Mouse (Mus musculus) left cerebral cortex, postnatal 14 days (tissue): ENCODE results near the gene Mybpc2. TPM values are rescaled to one million over a fixed set of nuclear protein-coding genes. Genes with fewer than 3 reads are reported as not detected.

Experiments
- DNase-seq, 2 experiments: peaks; one replicate each; pipeline ENCODE4 v3.0.0; 2021 to 2022; ENCODE audit warnings: low spot score in 2 of 2, mixed read lengths in 1 of 2
- intact Hi-C: fragments of 180-260 bp; cut with DNase I; formaldehyde crosslinking; loops from one replicate; pipeline ENCODE4 v1.15.1; 2025
- long read RNA-seq, 2 experiments: library from polyadenylated mRNA; stranded (forward); transcript quantifications; one replicate each; pipeline ENCODE4 v2.0.0; 2021
- total RNA-seq, 2 experiments: library from RNA; stranded (reverse); gene quantifications; 2 replicates each; pipeline ENCODE4 v1.2.3; 2021

The Mybpc2 gene
- total RNA-seq, result under 1 TPM in 1 of 2 experiments, not detected in 1; 0.30 TPM
- long read RNA-seq, experiment 1, result 0 reads
- long read RNA-seq, experiment 2, result 0 reads

DNA sequence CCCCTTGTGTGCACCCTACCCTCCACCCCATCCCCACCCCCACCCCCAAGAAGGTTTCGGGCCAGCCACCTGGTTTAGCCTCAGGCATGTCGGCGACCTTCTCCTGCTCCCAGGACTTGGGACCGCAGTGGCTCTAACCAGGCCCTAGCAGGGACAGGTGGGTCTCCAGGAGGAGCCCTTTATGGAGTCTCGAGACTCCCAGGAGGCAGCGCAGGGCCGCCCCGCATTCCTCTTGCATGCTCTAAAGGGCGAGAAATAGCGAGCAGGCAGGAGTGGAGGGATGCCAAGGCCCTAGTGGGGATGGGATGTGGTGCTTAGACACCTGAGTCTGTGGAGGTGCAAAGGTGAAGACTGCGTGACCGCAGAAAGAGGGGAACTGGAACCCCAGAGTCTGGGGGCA lies at the start of gene Mybpc2:
Mybpc2 (minus strand) TSS at position 155 of the 400 bp plus-strand sequence.
- intact Hi-C loops, result loop anchor here (5.0 kb wide), 2 partner anchors 33 to 128 kb away; no protein-coding TSS in a partner anchor
- no peak for DNase-seq

DNA sequence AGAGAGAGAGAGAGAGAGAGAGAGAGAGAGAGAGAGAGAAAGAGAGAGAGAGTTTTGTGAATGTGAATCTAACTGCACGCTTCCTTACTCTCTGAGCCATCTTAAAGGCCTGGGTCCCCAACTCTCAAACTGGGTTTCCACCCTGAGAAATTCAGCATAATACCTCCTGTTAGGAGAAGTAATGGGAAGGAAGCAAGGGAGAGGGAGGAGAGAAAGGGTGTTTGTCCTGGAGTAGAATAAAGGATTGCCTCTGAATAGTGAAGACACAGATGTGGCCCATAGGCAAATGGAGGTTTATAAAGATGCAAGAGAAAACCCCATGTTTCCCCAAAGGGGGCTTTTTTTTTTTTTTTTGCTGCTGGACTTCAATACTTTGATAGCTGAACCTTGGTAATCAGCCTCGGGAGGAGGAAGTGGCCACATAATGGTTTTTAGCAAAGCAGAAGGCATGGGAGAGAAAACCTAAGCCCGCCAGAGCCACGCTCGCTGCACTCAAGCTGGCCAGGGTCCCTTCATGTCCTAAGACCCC lies 48.6 kb upstream of the Mybpc2 start:
- intact Hi-C loops, result no loop called here
- no peak for DNase-seq

DNA sequence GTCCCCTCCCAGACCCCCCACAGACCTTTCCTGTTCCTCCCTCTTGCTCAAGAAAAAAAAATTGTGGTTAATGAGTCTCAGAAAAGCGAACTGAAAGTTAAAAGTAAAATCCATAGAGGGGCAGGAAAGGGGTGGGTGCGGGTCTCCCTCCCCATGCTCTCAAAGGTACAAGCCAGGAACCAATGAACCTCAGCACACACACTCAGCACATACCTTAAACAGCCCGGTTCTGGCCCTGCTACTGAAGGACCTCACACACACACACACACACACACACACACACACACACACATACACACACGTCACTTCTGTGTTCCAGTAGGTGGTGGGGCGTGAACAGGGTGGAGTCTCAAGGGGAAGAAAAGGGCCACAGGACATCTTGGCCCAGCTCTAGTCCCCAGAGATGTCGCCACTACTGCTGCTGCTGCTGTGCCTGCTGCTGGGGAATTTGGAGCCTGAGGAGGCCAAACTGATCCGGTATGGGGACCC lies 47.8 kb upstream of the Mybpc2 start, which contains the start of gene Napsa:
Napsa (plus strand) TSS at position 168 of the 489 bp plus-strand sequence.
- intact Hi-C loops, result no loop called here
- DNase-seq, result no peak

DNA sequence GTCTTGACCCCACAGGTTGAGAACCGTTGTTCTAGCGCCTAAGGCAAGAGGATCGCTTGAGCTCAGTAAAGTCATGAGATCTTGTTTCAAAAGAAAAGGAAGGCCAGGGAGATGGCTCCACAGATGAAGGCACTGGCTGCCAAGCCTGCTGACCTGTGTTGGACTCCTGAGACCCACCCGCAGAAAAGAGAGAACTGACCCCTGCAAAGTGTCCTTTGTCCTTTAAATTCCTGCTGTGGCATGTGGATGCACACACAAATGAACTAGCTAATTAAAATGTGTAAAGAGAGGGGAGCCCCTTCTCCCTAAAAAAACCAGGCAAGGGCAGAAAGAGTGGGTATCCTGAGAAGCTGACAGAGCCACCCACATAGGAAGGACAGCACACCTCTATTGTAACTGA lies 47.4 kb upstream of the Mybpc2 start:
- DNase-seq, result no peak
- intact Hi-C loops, result no loop called here

DNA sequence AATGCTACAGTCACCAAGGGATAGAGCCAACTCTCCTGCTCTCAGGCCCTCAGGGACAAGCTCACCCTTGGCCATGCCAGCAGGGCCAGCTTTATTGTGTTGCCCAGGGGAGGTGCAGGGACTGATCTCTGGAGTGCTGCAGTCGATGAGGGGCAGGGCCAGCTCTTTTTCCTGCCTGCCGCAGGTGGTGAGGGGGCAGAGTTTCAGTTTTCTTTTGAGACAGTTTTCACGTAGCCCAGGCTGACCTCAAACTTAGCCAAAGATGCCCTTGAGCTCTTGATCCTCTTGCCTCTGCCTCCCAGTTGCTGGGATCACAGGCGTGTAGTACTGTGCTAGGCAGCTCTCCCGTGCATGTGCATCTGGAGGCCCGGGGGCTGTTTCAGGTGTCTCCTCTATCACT lies 46.5 kb upstream of the Mybpc2 start:
- no peak for DNase-seq
- intact Hi-C loops, result no loop called here

DNA sequence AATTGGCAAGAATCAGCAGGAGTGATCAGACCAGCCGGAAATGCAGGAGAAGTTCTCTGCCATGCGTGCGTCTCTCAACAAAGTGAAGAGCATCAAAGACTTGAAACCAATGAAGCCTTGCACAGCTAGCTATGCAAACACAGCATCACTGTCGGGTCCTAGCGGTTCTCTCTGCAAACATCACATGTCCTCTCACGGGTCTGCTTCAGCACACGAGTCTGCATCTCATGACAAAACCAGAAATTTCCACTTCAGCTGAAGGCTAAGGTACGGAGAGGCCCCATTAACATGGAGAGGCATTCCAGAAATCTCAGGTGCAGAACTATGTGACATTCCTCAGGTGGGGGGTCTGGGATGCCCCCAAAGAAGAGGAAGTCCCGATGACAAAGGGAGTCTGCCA lies 44.3 kb upstream of the Mybpc2 start:
- intact Hi-C loops, result no loop called here
- DNase-seq, result no peak

DNA sequence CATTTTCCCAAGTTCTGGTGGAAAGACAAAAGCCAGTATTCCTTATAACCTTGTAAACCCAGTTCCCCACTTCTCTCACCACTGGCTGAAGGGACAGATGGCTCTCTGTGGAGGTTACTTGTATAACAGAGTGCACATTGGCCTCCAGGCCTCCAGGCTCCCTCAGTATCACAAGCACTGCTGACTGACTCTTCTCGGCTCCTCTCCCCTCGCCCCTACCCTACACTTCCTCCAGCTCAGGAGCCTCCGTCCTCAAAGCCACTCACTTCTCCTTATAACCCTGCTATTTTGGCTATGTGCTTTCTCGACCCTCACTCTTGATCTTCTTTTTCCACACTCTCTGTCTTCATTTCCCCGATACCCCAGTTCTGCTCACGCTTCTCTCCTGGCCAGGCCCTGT lies 41.0 kb upstream of the Mybpc2 start:
- intact Hi-C loops, result no loop called here
- no peak for DNase-seq

DNA sequence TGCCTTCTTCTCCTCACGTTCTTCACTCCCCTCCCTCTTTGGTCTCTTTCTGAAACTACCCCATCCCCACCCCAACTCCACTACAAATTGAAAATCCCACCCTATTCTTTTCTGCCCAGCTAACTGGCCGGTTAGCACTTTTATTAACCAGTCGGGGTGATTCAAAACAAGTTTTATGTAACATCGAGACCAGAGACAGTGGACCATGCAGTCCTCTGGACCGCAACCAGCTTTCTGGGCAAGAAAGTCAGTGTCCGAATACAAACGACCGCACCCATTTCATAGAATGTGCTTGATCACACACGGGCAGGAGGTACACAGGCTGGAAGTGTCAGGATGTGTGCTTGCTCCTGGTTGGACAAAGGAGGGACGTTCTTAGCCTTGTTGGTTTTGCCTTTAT lies 40.0 kb upstream of the Mybpc2 start:
- no peak for DNase-seq
- intact Hi-C loops, result loop anchor here (5.0 kb wide), 2 partner anchors 62 to 88 kb away; no protein-coding TSS in a partner anchor

DNA sequence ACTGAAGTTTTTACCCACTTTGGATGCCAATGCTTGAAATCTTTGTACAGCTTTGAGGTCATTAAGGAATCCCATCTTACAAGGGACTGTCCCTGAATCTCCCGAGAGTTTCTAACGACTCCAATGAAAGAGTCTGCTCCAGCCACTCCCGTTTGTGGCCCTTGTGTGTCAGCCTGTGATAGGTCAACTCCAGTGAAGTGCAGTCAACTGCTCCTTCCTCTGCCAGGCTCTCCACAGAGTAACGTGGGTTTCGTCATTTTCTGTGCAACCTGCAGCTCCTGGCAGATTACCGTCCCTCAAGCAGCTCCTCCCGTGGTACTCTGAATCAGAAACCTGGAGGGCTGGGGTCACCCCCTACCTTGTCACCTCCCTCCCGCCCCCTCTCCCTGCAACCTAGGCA lies 38.8 kb upstream of the Mybpc2 start:
- intact Hi-C loops, result loop anchor here (5.0 kb wide), 2 partner anchors 61 to 89 kb away; no protein-coding TSS in a partner anchor
- no peak for DNase-seq

DNA sequence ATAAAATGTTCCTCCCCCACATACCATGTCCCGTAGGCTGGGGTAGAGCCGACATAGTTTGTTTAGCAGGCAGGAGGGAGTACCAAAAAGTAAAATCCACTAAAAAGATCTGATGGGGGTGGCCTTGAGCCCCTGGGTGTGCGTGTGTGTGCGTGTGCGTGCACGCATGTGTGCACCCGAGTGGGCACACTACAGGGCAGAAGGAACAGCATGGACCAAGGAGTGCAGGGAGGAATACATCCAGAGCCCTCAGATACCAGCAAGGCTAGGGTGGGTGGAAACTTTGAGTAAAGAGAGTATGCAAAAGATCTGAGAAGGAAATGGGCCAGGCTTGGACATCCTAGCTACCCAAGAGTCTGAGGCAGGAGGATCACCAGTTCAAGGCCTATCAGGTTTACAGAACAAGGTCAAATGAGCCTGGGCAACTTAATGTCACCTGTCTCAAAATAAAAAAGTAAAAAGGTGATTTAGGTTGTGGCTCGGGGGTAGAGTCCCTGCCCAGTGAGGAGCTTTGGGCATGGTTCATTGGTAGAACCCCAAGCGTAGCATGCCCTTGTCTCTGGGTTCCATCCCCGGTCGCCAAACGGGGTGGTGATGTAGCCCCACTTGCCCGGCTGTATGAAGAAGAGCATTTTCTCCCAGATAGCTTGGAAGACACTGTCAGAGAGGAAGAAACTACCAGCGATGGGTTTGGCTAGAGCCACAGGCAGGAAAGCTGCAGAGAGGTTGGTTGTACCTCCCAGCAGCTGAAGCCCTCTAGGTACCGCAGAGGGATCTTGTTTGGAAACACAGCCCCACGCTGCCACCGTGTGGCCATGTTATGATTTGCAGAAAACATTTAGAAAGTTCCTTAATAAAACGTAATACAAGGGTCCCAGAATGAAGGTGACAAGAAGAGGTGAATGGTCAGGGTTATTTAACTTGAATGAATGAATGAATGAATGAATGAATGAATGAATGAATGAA lies 36.3 kb upstream of the Mybpc2 start:
- intact Hi-C loops, result loop anchor here (5.0 kb wide), 2 partner anchors 58 to 92 kb away; no protein-coding TSS in a partner anchor
- peak; percentile 81 to 87 for DNase-seq

DNA sequence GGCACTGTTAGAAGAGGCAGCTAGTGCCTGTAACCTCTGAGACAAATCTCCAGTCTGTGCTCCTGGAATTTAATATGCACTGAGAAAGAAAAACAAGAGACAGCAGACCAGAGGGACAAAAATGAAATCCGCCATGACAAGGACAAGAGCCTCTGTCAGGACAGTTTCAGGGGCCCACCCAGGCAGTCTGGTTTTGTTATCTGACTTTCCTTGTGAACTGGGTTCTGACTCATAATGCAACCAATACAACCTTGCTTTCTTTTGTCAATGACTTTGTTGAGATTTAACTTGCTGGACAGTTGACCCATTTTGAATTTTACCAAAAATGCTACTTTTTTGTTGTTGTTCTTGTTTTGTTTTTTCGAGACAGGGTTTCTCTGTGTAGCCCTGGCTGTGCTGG lies 33.2 kb upstream of the Mybpc2 start:
- DNase-seq, result no peak
- intact Hi-C loops, result loop anchor here (5.0 to 10.0 kb wide), 2 partner anchors 35 to 163 kb away; partner anchors contain the start of gene Mybpc2

DNA sequence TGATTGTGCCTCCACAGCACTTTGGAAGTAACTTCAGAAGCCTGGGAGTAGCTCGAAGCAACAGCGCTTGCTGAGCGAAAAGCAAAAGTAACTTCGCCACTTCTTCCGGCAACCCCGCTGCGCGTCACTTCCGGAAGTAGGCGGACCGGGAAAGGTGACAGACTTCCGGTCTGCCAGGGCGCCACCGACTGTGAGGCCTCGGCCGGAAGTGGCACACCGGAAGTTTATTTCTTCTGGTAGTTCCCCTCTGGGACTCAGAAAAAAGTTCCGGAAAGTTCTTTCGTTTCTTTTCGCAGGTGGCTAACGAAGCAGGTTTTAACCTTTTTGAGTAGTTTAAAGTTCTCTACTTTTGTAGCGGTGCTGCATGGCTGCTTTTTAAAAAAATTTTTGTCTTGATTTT lies 29.4 kb upstream of the Mybpc2 start, which contains the start of gene Nr1h2:
Nr1h2 (minus strand) TSS at position 126 of the 400 bp plus-strand sequence.
- intact Hi-C loops, result loop anchor here (10.0 kb wide), 1 partner anchor 159 kb away; no protein-coding TSS in a partner anchor
- peak; percentile 95 to 96 for DNase-seq

DNA sequence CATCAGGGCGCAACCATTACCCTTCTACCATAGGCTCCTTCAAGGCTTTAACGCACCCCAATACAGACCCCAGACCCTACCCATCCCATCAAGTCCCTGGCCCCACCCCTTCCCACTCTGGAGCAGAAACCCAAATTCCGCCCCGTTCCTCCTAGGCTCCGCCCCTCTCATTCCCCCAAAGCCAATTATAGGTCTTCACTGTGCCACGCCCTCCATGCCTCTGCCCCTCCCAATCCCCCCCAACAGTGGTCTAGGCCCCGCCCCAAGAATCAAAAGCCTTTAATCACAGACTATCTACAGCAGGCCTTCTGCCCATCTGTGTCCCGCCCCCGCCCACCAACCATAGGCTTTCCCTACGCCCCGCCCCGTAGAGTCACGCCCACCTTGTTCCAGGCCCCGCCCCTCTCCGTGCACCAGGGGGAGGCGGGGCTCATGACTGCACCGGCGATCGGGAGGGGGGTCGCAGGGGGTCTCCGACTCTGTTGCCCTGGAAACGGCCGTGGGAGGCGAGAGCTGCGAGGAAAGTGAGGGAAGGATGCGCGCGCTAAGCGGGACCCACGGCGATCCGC lies 28.8 kb upstream of the Mybpc2 start:
- DNase-seq, result peak; percentile 53 to 62
- intact Hi-C loops, result loop anchor here (10.0 kb wide), 1 partner anchor 158 kb away; no protein-coding TSS in a partner anchor

DNA sequence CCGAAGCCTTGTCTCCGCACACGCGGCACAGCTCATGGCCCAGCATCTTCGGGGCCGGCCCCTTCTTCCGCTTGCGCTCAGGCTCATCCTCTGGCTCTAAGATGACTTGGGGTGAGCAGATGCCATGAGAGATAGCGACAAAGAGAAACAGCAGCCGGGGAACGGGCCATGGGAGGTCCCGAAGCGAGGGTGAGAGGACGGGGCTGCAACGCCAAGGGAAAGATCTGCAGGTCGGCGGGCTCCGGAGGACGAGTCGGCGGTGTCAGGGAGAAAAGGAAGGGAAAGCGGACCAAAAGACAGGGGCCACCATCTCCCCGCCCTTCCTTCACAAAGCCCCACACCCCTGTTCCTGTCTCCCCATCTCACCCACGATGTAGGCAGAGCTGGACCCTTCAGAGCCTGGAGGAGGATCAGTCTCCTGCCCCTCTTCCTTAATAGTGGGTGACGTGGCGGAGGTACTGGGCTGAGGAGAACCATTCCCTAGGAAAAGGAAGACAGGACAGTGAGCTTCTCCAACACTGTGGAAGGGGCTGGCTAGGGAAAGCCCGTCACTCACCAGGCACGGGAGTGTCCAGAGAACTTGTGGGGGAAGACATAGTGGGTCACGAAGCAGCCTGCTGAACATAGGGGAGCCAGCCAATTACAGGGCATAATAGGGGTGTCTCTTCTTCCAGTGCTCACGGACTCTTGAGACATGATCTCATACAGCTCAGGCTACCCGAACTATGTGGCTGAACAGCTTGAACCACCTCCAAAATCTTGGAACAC lies 27.9 kb upstream of the Mybpc2 start:
- intact Hi-C loops, result loop anchor here (10.0 kb wide), 1 partner anchor 158 kb away; no protein-coding TSS in a partner anchor

DNA sequence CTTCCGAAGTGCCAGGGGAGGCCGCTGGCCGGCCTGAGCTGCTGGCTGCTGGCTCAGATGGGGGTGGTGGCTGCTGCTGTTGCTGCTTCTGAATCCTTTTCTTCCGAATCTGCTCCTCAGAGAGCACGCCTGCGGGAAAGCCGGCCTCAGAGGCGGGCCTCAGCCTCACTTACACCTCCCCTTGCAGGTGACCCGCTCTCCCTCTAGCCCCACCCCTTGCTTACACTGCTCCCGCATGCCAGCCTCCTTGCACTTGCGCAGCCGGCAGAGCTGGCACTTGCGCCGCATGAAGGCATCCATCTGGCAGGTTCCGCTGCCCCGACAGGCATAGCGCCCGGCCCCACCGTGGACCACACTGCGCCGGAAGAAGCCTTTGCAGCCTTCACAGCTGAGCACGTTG lies 27.3 kb upstream of the Mybpc2 start:
- DNase-seq, result no peak
- intact Hi-C loops, result loop anchor here (10.0 kb wide), 1 partner anchor 157 kb away; no protein-coding TSS in a partner anchor

More for the DNA sequence above, 27.9 kb upstream of the Mybpc2 start:
- DNase-seq, result no peak

DNA sequence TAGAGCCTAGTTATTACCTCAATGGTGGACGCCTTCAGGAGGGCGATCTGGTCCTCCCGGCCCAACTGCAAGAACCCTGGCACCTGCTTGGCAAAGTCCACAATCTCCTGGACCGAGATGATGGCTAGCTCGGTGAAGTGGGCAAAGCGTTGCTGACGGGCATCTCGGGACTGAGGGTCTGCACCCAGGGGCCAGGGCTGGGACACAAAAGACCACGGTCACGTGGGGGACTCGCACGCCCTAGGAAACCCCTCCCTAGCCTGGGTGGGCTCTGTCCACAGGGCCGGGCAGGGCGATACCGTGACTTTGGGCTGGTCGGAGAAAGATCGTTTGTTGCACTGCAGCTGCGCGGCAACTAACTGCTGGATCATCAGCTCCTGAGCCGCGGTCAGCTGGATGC lies 26.8 kb upstream of the Mybpc2 start:
- intact Hi-C loops, result loop anchor here (10.0 kb wide), 1 partner anchor 156 kb away; no protein-coding TSS in a partner anchor
- DNase-seq, result no peak

DNA sequence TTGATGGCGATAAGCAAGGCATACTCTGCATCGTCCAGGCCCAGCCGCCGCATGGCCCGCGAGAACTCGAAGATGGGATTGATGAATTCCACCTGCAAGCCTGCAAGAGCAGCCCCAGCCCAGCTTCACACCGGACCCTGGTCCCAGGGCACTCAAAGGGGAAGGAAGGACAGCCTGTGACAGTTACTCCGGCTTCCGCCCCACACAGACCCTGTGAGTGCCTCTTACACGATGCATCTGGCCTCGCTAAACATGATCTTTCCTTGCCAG lies 25.9 kb upstream of the Mybpc2 start:
- no peak for DNase-seq
- intact Hi-C loops, result loop anchor here (10.0 kb wide), 1 partner anchor 156 kb away; no protein-coding TSS in a partner anchor

DNA sequence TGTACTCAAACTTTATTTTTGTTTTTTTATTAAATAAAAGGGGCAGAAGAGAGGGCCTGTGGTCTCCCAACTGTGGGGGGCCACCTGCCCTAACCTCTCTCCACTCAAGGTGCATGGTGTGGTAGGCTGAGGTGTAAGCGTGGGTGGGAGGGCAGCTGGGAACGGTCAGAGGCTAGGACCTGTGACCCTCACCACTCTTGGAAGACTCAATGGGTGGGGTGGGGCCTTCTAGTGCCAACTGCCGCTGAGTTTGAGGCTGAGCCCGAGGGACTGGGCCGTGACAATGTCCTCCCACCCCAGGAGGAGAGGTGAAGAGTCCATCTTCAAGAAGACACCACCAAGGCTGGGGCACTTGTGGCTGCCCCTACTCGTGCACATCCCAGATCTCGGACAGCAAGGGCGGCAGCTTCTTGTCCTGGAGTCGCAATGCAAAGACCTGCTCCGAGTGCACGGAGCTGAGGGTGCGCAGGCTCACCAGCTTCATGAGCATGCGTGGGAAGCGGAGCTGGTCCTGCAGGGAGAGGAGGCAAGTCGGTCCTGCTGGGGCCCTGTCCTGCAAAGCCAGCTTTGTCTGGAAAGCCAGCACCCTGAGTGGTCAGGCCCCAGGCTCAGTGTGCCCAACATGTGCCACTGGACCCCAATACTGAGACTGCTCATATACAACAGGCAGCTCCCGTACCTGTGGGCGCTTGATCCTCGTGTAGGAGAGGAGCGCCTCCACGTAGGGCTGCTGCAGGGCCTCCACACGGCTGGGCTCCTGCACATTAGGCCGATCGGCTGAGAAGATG lies 25.4 kb upstream of the Mybpc2 start:
- DNase-seq, result no peak
- intact Hi-C loops, result loop anchor here (2.0 to 10.0 kb wide), 2 partner anchors 49 to 155 kb away; no protein-coding TSS in a partner anchor
